Mouse (Mus musculus): ENCODE measurements around the gene Plpp2. TPM values are rescaled to one million over a fixed set of nuclear protein-coding genes. Genes with fewer than 3 reads are reported as not detected.

The Plpp2 gene
- total and polyA plus RNA-seq, 3 experiments: 11.5 to 19.3 (median 13.9) TPM

- in situ Hi-C loops (cut with MboI; ENCODE audit: low pct_ligation_motif_present, low pct_unique_long_range_greater_than_20kb, low sequenced_read_pairs) (no loop called here), dilution Hi-C loops (cut with MboI; ENCODE audit: extremely low pct_ligation_motif_present, extremely low pct_unique_long_range_greater_than_20kb, low sequenced_read_pairs) (no loop called here)
- peaks cover 27 to 45% of the 10 kb centered on the region in 2 experiments for H3K36me3 ChIP-seq (replicated peaks in 1 of 2; ENCODE audit: control insufficient read depth in 1 of 2, insufficient read depth in 1 of 2, low read length in 1 of 2)
- H3K4me1 ChIP-seq (ENCODE audit: control insufficient read depth in 1 of 2, insufficient read depth in 2 of 2): peaks cover 4 to 25% of the 10 kb centered on the region in 2 experiments; a peak in 3 of 4 replicates
- no peak overlapping the region for H3K4me2 ChIP-seq (ENCODE audit: insufficient read depth, low read depth, poor library complexity, severe bottlenecking)
- no peak overlapping the region for H3K27ac ChIP-seq (ENCODE audit: insufficient read depth, low read depth)
- DNase-seq (ENCODE audit: extremely low read depth): no peak
- TF ChIP-seq NELFE (IDR thresholded peaks at IDR 0.05; ENCODE audit: low read depth, low read length): no peak
- TF ChIP-seq RCOR1 (conservative IDR thresholded peaks at IDR 0.05; ENCODE audit: low read depth, low read length): no peak
- no peak for TF ChIP-seq MXI1 (IDR thresholded peaks at IDR 0.05; ENCODE audit: low read depth, low read length)
- TF ChIP-seq JUN (IDR thresholded peaks at IDR 0.05; ENCODE audit: insufficient read depth, low read depth, low read length): no peak
- no peak for TF ChIP-seq TCF12 (IDR thresholded peaks at IDR 0.05; ENCODE audit: low read depth, low read length)
- no peak for TF ChIP-seq UBTF (IDR thresholded peaks at IDR 0.05; ENCODE audit: low read depth, low read length)
- no peak for TF ChIP-seq GABPA (IDR thresholded peaks at IDR 0.05; ENCODE audit: insufficient replicate concordance, low read depth, low read length)
- TF ChIP-seq EP300 (IDR thresholded peaks at IDR 0.05; ENCODE audit: low read length): no peak
- no peak for TF ChIP-seq ELF1 (IDR thresholded peaks at IDR 0.05; ENCODE audit: low read depth, low read length)
- no peak for TF ChIP-seq CHD2 (IDR thresholded peaks at IDR 0.05; ENCODE audit: low read length)
- no peak for TF ChIP-seq MAX (IDR thresholded peaks at IDR 0.05; ENCODE audit: low read length)
- no peak for TF ChIP-seq TBP (conservative IDR thresholded peaks at IDR 0.05; ENCODE audit: low read depth, low read length)
- no peak for TF ChIP-seq ETS1 (conservative IDR thresholded peaks at IDR 0.05; ENCODE audit: low read depth, low read length)
- TF ChIP-seq ZKSCAN1 (IDR thresholded peaks at IDR 0.05; ENCODE audit: borderline replicate concordance, low read depth, low read length): no peak
- TF ChIP-seq E2F4 (IDR thresholded peaks at IDR 0.05; ENCODE audit: insufficient replicate concordance, low read depth, low read length): no peak
- TF ChIP-seq PAX5 (IDR thresholded peaks at IDR 0.05; ENCODE audit: low read length): no peak
- H3K79me2 ChIP-seq (replicated peaks; ENCODE audit: control insufficient read depth, extremely low read depth, insufficient read depth, poor library complexity, severe bottlenecking): no peaks in the 10 kb centered on the region
- H3K27me3 ChIP-seq (replicated peaks): peaks cover 2% of the 10 kb centered on the region
- no peaks in the 10 kb centered on the region for H3K9me3 ChIP-seq (replicated peaks; ENCODE audit: low read length)
- H3K9ac ChIP-seq (ENCODE audit: insufficient read depth, low read depth): no peak overlapping the region
- no peak overlapping the region for H3K4me3 ChIP-seq (replicated peaks in 1 of 3; ENCODE audit: low read depth in 2 of 3, low read length in 2 of 3, poor library complexity in 1 of 3)
Measured at GRCm38 (mm10) chr10:79537271-79537670, 3.7 kb upstream of the Plpp2 start.

DNA sequence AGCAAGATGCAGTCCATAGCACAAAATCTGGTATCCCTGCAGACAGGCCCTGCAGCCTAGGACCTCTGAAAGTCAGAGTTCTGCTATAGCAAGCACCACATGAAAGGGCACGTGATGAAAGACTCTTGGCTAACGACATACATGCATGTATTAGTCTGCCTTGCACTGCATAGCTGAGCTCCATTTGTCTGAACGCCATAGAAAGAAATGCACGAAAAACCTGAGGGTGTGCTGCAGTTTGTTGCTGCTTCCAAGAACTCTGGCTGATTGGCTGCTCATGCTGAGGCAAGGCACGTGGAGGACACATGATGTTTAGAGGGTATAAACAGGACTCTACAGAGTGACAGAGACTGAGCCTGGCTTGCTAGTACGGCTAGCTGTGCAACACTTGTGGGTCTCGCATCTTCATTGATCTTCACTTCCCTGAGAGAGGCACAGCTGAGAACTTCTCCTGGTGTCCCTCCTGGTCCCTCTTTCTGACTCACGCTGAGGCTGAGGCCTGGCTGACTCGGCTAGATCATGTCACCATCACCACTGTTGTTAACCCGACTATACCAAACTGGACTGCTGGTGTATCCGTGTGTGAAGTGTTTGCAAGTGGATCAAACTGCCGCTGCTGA, 3.0 kb upstream of the Plpp2 start:
- H3K4me3 ChIP-seq (replicated peaks in 1 of 3; ENCODE audit: low read depth in 2 of 3, low read length in 2 of 3, poor library complexity in 1 of 3): no peak overlapping the region
- no peaks in the 10 kb centered on the region for H3K9me3 ChIP-seq (replicated peaks; ENCODE audit: low read length)
- in situ Hi-C loops (cut with MboI; ENCODE audit: low pct_ligation_motif_present, low pct_unique_long_range_greater_than_20kb, low sequenced_read_pairs) (no loop called here), dilution Hi-C loops (cut with MboI; ENCODE audit: extremely low pct_ligation_motif_present, extremely low pct_unique_long_range_greater_than_20kb, low sequenced_read_pairs) (no loop called here)
- no peak for DNase-seq (ENCODE audit: extremely low read depth)
- TF ChIP-seq IRF4 (IDR thresholded peaks at IDR 0.05; ENCODE audit: low read depth, low read length): no peak
- no peak for TF ChIP-seq HCFC1 (IDR thresholded peaks at IDR 0.05; ENCODE audit: low read depth, low read length)
- TF ChIP-seq JUN (IDR thresholded peaks at IDR 0.05; ENCODE audit: insufficient read depth, low read depth, low read length): no peak
- TF ChIP-seq POLR2AphosphoS2 (IDR thresholded peaks at IDR 0.05; ENCODE audit: low read depth, low read length): no peak
- TF ChIP-seq ZNF384 (IDR thresholded peaks at IDR 0.05; ENCODE audit: low read depth, low read length): no peak
- TF ChIP-seq POLR2A (IDR thresholded peaks at IDR 0.05; ENCODE audit: low read depth, low read length): no peak
- TF ChIP-seq USF1 (IDR thresholded peaks at IDR 0.05; ENCODE audit: low read depth, low read length): no peak
- no peak for TF ChIP-seq E2F4 (IDR thresholded peaks at IDR 0.05; ENCODE audit: insufficient replicate concordance, low read depth, low read length)
- no peak for TF ChIP-seq KAT2A (IDR thresholded peaks at IDR 0.05; ENCODE audit: insufficient replicate concordance, low read length)
- TF ChIP-seq MAZ (IDR thresholded peaks at IDR 0.05; ENCODE audit: low read depth, low read length): no peak
- TF ChIP-seq MYC (IDR thresholded peaks at IDR 0.05; ENCODE audit: low read depth, low read length): no peak
- TF ChIP-seq TCF12 (IDR thresholded peaks at IDR 0.05; ENCODE audit: low read depth, low read length): no peak
- TF ChIP-seq EP300 (IDR thresholded peaks at IDR 0.05; ENCODE audit: low read length): no peak
- TF ChIP-seq BHLHE40 (IDR thresholded peaks at IDR 0.05; ENCODE audit: low read depth, low read length): no peak
- TF ChIP-seq MAX (IDR thresholded peaks at IDR 0.05; ENCODE audit: low read length): no peak
- no peak for TF ChIP-seq CHD1 (IDR thresholded peaks at IDR 0.05; ENCODE audit: low read depth, low read length)
- TF ChIP-seq ZC3H11A (IDR thresholded peaks at IDR 0.05; ENCODE audit: low read depth, low read length): no peak
- no peak for TF ChIP-seq ZMIZ1 (IDR thresholded peaks at IDR 0.05; ENCODE audit: low read depth, low read length)
- no peak overlapping the region for H3K4me2 ChIP-seq (ENCODE audit: insufficient read depth, low read depth, poor library complexity, severe bottlenecking)
- no peaks in the 10 kb centered on the region for H3K79me2 ChIP-seq (replicated peaks; ENCODE audit: control insufficient read depth, extremely low read depth, insufficient read depth, poor library complexity, severe bottlenecking)
- H3K36me3 ChIP-seq (replicated peaks in 1 of 2; ENCODE audit: control insufficient read depth in 1 of 2, insufficient read depth in 1 of 2, low read length in 1 of 2): peaks cover 20 to 41% of the 10 kb centered on the region in 2 experiments
- peaks cover 4 to 26% of the 10 kb centered on the region in 2 experiments; a peak in 3 of 4 replicates for H3K4me1 ChIP-seq (ENCODE audit: control insufficient read depth in 1 of 2, insufficient read depth in 2 of 2)
- no peak overlapping the region for H3K27ac ChIP-seq (ENCODE audit: insufficient read depth, low read depth)
- peaks cover 2% of the 10 kb centered on the region for H3K27me3 ChIP-seq (replicated peaks)
- H3K9ac ChIP-seq (ENCODE audit: insufficient read depth, low read depth): no peak overlapping the region

Measured in CH12.LX (cell line).